Mouse (Mus musculus) erythroblast, adult 5-6 weeks (primary cell): Measurements from ENCODE around the gene Jmjd1c. TPM values are rescaled to one million over a fixed set of nuclear protein-coding genes. Genes with fewer than 3 reads are reported as not detected.

ENCODE experiments used
- ATAC-seq: replicated peaks from 2 replicates; pipeline ENCODE4 v1.8.0; 2016; ENCODE audit warnings: moderate number of reproducible peaks, mild to moderate bottlenecking, moderate TSS enrichment, inconsistent platforms; ENCODE audit not compliant: poor library complexity, low FRiP score, severe bottlenecking
- total RNA-seq, 2 experiments: library from RNA; stranded (forward) in 1 of 2; stranded (reverse) in 1 of 2; fragments of 150-400 nt in 1 of 2; fragments of 200-764, 138-1000 nt in 1 of 2; gene quantifications; 2 replicates each; pipeline versions ENCODE4 v1.2.3 to v1.2.4; 2015 to 2017; ENCODE audit warnings: low replicate concordance in 2 of 2

Jmjd1c gene
- total RNA-seq, 2 experiments from 2014 or later = 25.4 to 36.3 TPM

DNA sequence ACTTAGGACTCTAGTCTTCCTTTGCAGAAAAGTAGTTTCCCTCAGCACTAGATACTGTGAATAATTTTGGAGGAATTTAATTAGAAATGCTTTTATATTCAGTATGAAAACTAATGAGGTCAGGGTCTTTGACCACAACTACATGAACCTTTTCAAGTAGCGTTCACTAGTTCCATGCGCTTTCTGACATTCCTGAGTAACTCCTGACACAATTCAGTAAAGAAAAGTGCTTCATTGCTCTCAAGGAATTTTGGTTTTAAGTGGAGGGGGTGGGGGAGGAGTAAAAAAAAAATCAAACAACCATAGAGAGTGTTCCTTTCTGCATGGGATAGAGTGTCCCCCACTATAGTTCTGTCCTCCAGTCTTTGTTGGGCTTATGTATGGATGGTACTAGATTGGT lies 24.7 kb downstream of the Jmjd1c start:
- no peak for ATAC-seq

DNA sequence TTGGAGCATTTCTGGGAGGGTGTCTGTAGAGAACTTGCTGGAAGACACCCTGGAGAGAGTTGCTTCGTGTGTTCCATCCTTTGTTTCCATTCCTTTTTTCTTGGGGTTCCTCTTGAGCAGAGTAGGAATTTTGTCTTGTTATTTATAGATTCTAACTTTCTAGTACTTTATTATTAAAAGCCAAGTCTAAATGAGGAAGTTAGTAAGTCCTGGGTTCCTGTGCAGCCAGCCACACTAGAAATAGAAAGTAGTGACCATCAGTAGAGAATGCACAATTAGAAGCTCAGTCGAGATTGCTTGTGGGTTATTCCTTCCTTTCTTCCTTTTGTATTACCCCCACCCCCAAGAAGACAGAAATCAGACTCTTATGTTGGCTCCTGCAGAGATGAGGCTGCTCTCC lies 27.8 kb downstream of the Jmjd1c start:
- ATAC-seq = no peak

GRCm38 (mm10) chr10:67124156-67124555 lies 28.2 kb downstream of the Jmjd1c start:
- ATAC-seq = no peak

- no peak for ATAC-seq
Observed at GRCm38 (mm10) chr10:67126061-67126858, 30.3 kb downstream of the Jmjd1c start.

GRCm38 (mm10) chr10:67126859-67127758 lies 31.2 kb downstream of the Jmjd1c start:
- no peak for ATAC-seq

DNA sequence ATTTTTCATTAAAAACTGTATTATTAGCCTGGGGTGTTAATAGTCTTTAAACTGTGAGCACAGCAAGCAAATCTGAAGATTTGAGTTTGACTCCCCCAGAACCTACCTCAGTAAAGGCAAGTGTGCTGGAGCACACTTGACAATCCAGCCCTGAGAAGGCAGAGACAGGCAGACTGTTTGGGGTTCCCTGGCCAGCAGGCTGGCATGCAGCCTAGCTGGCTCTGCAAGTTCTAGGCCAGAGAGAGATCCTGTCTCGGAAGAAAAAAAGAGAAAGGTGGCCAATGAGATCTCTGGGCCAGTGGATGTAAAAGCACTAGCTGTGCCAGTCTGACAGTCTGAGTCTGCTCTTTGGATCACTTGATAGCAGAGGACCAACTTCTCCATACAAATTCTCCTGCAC lies 33.6 kb downstream of the Jmjd1c start:
- no peak for ATAC-seq

DNA sequence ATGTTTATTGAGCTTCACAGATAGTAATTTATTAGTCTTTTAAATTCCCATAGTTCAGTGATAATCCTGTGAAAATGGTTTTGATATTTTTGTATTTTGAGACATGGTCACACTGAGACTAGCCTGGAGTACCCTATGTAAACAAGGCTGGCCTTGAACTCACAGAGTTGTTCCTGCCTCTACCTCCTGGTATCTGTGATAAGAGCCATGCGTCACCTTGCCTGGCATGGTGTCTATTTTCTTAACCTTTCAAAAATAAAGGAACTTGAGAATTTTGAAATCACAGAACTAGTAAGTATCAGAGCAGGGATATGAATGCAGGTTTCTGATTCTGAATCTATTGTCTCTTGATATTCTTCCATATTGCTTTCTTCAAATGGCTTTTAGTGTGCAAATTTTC lies 35.8 kb downstream of the Jmjd1c start:
- no peak for ATAC-seq

GRCm38 (mm10) chr10:67134322-67134721 lies 38.4 kb downstream of the Jmjd1c start:
- ATAC-seq = no peak

- ATAC-seq = no peak
Observed at GRCm38 (mm10) chr10:67137437-67137836, 41.5 kb downstream of the Jmjd1c start.

DNA sequence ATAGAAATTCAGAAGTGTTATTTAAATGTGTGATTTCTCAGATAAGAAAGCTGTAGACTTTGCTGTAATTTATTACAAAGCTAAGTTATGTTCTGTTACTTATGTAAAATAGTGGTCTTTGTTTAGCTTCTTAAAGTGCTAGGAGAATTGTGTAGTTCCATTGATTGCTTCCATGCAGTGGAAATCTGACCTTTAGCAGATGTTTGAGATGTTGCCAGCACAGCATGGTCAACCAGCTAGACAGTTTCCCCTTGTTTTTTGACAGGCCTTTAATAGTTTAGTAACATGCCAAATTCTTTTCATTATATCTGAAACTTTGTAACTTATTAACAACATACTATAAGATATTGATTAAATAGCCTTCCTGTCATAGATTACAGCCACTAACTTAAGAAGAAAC lies 47.7 kb downstream of the Jmjd1c start:
- no peak for ATAC-seq

DNA sequence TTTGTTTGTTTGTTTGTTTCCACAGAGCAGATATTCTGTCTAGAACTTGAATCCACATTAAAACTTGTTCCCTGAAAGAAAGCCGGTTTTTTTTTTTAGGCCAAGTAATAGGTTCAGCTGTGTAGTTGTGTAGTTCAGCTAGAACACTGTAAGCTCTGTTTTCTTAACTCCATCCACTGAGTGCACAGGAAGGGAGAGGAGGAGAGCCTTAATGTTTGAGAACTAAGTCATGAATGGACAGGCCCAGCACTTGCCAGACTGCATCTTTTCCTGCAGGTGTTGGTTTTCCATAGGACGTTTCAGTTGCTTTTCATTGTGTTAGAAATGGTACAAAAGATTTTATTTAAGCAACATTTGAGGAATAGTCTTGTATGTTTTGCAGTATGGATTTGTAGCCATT lies 48.3 kb downstream of the Jmjd1c start:
- ATAC-seq = no peak

GRCm38 (mm10) chr10:67145623-67146022 lies 49.7 kb downstream of the Jmjd1c start:
- ATAC-seq = no peak

DNA sequence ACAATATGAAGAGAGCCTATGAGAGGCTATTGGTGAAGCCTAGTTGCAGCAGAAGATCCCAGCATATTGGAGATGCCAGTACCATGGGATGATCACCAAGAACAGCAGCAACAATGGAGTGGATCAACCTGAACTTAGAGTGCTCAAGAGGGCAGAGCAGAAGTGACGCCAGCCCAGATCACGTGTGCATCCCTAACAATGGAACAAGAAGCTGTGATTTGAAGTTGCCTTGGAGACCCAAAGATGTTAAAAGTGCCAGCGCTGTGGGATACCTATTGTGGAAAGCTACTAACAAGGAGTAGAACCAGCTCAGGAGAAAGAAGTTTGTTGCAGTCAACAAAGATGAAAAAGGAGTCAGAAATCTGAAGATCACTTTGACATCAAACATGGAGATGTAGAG lies 55.8 kb downstream of the Jmjd1c start:
- ATAC-seq = no peak

DNA sequence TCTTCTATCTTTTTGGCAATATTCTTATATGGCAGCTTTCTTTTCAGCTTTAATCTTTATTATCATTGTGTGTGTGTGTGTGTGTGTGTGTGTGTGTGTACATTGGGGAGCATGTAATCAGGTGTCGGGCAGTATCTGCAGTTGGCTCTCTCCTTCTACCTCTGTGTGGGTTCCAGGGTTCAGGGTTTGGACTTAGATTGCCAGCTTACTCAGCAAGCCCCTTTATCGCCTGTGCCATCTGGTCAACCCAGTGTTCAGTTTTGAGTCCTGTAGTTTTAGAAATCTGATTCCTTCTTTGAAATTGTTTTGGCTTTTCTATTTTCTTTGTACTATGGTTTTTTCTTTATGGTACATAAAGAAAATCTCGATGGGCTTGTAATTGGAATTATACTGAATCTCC lies 58.7 kb downstream of the Jmjd1c start:
- no peak for ATAC-seq

- ATAC-seq = no peak
Observed at GRCm38 (mm10) chr10:67174049-67174448, 78.1 kb downstream of the Jmjd1c start.

- no peak for ATAC-seq
Observed at GRCm38 (mm10) chr10:67176031-67176430, 80.1 kb downstream of the Jmjd1c start.

- no peak for ATAC-seq
Observed at GRCm38 (mm10) chr10:67176932-67177331, 81.0 kb downstream of the Jmjd1c start.

DNA sequence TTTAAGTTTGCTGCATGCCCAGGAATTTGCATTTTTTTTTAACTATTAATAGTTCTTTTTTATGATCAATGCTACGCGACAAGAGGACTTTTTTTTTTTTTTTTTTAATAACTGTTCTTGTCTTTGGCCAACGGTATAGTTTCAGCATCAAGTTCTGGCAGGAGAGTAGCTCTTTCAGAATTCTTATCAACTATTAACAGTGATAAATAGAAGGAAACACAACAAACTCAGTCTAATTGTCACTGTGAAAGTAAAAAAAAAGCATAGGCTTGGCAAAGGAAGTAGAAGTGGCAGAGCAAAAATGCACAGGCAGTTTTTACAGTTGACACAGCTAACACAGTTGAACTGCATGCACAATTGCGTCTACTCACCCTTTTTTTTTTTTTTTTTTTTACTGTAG lies 81.5 kb downstream of the Jmjd1c start:
- ATAC-seq = no peak

GRCm38 (mm10) chr10:67180021-67180420 lies 84.1 kb downstream of the Jmjd1c start:
- ATAC-seq = no peak

GRCm38 (mm10) chr10:67180799-67181198 lies 84.9 kb downstream of the Jmjd1c start:
- ATAC-seq = no peak

GRCm38 (mm10) chr10:67182651-67183050 lies 86.7 kb downstream of the Jmjd1c start:
- no peak for ATAC-seq
